Mouse (Mus musculus) lung, postnatal 14 days (tissue): ENCODE measurements around the gene Fus.
A peak's percentile ranks its signal among the peaks of the same experiment; 100 is the strongest.
"Not testable (repeated sequence)": the region's sequence is repeated elsewhere in the genome, so short reads cannot be mapped to it uniquely, and the experiment has no call there.

ENCODE experiments used
- DNase-seq: peaks from one replicate; pipeline ENCODE4 v3.0.0; 2021

Gene Fus

GRCm38 (mm10) chr7:127967004-127967921 lies at the start of gene Fus:
Gene Fus, plus strand, starts transcription at chr7:127967457.
- DNase-seq: peak; percentile 96

GRCm38 (mm10) chr7:127918203-127918602 lies 49.1 kb upstream of the Fus start:
- peak; percentile 74 for DNase-seq

- DNase-seq: peak; percentile 43
These were observed 48.0 kb upstream of the Fus start for GRCm38 (mm10) chr7:127919290-127919689.

GRCm38 (mm10) chr7:127921516-127921915 lies 45.7 kb upstream of the Fus start:
- DNase-seq: peak; percentile 45

DNA sequence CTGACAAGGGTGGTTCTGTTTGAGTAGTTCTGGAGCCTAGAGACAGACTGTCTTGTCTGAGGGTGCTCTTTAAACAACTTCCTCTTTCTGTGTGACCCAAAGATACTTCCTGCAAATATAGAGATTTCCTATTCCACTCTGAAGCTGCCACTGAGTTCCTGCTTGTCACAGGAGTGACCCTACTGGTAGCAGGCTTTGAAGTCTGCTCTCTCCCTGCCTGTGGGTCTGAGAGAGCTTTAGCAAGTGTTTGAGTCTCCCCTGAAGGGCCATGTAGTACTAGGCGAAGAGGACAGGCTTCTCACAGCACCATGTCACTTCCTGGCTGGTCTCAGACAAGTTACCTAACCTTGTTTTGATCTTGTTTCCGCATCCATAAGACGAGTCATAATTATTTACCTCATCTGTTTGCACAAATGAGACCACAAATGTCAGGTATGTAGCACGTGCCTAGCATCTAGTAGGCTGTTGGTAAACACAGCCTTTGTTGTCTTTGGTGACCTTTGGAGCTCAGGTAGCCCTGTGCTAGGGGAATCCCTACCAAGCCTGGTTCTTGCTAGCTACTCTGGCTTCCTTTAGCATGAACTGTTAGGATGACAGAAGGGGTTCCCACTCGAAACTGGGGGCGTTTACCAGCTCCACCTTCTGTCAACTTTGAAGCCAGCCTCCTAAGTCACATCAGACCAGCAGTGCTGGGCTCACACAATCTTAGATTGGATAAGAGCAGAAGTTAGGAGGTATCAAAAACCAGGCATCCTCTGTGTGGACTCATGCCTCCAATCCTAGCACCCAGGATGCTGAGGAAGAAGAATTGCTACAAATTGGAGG lies 44.6 kb upstream of the Fus start:
- no peak for DNase-seq

DNA sequence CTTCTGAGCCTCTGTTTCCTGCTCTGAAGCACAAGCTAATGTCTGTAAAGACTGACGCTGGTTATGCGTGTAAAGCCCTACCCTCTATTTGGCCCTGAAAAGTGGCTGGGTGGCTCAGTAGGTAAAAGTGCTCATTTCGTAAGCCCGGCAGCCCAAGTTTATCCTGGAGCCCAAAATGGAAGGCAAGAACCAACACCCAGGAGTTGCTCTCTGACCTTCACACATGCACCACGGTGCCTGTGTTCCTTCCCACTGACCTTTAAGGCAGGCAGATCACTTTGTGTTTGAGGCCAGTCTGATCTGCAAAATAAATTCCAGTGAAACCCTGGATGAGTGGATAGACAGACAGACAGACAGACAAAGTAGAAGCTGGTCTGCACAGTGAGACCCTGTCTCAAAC lies 43.5 kb upstream of the Fus start:
- DNase-seq: no peak

DNA sequence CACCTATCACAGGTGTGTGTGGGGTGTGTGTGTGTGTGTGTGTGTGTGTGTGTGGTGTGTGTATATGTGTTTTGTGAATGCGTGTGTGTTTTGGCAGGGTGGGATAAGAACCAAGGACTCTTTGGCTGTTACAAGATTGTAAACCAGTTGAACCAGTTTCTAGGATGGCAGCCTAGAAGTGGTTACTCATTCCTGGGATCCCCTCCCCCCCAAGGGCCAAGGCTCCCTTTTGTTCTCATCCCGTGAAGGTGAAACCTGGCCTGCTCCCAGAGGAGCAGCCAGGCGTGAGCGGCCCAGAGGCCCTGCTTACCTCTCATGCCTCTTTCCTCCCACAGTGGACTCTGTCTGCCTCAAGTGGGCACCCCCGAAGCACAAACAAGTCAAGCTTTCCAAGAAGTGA lies 42.0 kb upstream of the Fus start:
- peak; percentile 66 for DNase-seq

DNA sequence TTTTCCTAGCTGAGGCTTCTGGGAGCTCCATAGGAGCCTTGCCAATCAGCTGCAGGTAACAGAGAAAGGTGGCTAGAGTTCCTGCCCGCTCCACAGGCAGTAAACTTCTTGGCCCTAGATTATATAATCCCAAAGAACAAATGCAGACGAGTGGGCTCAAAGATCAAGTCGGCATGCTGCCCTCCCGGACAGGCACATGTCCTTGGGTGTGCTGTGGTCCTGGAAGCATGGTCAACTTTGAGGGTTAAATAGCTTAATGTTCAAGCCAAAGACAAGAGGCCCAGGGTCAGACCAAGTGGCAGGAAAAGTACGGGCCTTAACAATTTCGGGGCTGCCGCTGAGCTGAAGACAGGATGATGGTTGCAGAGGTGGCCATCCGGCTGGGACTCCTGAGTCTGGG lies 41.2 kb upstream of the Fus start:
- no peak for DNase-seq

DNA sequence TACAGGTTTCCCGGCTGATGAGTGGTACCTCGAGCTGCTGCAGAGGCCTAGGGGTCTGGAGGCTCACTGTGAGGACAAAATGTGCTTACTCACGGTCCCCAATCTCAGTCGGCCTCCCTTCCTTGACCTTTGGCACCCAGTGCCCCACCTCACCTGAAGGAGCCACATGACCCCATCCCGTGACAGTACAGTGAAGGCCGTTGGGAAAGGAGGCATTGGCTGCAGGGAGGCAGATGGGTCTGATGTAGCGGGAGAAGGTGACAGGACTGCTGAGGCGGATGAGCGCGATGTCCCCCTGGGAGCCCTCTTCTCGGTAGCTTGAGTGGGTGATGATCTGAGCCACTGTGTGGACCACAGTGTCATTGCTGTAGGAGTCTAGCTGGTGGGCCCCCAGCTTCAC lies 40.4 kb upstream of the Fus start:
- no peak for DNase-seq

GRCm38 (mm10) chr7:127927726-127928125 lies 39.5 kb upstream of the Fus start:
- no peak for DNase-seq

DNA sequence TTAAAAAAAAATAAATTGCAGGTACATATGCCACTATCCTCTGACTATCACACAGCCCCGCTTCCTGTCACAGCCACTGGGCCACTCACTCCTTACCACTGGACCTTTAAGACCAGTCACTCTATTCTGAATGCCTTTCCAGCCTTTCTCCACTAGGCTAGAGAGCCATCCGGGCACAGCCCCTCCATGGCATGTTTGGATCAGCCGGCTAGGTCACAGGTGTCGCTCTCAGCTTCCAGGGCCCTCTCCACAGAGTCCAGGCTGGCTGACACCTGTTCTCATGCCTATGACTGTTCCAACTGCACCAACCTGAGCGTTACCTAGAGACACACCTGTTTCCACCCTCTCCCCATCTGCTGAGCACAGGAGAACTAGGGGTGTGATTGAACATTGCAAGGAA lies 38.7 kb upstream of the Fus start:
- DNase-seq: no peak

- DNase-seq: peak; percentile 74
These were observed 37.3 kb upstream of the Fus start, which contains the start of gene Prss8 for GRCm38 (mm10) chr7:127929923-127930322. Gene Prss8, minus strand, starts transcription at chr7:127930104.

GRCm38 (mm10) chr7:127930636-127931035 lies 36.6 kb upstream of the Fus start:
- DNase-seq: no peak

DNA sequence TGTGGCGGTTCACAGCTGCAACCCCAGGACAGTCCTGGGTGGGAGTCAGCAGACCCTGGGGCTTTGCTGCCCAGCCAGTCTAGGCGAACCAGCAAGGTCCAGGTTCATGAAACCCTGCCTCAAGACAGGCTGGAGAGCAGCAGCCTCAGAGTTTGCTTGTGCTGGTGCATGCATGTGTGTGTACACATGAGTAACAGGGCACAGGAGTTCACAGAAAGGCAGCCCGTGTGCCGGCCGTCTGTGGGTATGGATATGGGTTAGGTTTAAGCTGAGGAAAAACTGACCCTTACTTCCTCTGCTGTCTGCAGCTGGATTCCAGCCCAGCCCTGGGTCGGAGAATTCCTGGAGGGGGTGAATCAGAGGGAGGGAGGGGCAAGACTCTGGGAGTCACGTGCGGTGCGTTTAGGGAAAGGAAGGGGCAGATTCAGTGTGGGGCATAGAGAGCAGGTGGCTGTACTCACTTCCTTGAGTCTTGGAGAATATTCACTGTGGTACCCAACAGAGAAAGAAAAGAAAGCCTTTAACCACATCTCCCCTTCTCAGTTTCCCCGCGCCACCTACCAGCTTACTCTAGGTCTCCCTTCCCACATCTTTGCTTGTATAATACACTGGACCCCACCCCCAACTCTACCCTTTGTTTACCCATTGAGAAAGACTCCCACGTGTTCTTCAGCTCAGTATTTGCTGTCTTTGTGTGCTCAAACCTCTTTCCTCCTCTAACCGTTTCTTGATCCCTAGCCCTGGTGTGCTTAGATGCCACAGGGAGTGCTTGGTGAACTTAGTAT lies 35.7 kb upstream of the Fus start:
- peak; percentile 63 for DNase-seq

GRCm38 (mm10) chr7:127932273-127933031 lies 34.8 kb upstream of the Fus start:
- DNase-seq: peak; percentile 63

GRCm38 (mm10) chr7:127934075-127934474 lies 33.2 kb upstream of the Fus start:
- no peak for DNase-seq

DNA sequence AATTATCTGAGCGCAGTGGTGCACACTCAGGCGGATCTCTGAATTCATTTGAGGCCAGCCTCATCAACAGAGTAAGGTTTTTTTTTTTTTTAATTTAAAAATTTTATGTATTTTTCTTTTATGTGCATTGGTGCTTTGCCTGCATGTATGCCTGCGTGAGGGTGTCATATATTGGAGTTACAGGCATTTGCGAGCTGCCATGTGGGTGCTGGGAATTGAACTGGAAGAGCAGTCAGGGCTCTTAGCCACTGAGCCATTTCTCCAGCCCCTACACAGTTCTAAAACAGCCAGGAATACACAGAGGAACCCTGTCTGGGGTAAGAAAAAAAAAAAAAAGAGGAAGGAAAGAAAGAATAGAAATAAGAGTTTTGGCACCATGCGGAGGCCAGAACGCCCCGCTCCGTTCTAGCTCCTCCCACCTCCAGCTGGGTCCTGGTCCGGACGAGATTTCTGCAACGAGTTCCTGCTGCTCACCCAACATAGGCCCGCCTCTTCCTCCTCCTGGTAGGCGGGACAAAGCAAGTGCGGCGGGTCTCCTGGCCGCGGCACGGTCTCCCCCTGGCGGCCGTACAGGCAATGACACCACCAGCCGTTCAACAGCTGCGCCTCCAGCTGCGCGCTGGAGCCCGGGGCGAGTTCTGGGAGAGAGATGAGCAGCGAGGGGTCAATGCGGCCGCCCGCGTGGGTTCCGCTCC lies 32.1 kb upstream of the Fus start:
- DNase-seq: peak; percentile 97

- no peak for DNase-seq
These were observed 31.5 kb upstream of the Fus start for GRCm38 (mm10) chr7:127935748-127936159.

- no peak for DNase-seq
These were observed 30.9 kb upstream of the Fus start for GRCm38 (mm10) chr7:127936216-127936884.

DNA sequence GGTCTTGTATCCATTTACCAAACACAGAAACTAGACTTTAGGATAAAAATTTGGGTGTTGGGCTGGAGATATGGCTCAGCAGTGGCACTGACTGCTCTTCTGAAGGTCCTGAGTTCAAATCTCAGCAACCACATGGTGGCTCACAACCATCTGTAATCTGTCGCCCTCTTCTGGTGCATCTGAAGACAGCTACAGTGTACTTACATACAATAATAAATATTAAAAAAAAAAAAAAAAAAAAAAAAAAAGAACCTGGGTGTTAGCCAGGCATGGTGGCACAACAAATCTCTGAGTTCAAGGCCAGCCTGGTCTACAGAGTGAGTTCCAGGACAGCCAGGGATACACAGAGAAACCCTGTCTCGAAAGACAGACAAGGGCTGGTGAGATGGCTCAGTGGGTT lies 25.2 kb upstream of the Fus start:
- not testable (repeated sequence) for DNase-seq

GRCm38 (mm10) chr7:127944614-127945013 lies 22.6 kb upstream of the Fus start:
- DNase-seq: no peak
